9 mouse cellular contexts compared by ENCODE assay signal in genomic region chr7:3595146-3595545, GRCm38 (mm10). TPM values are rescaled to one million over a fixed set of nuclear protein-coding genes. Genes with fewer than 3 reads are reported as not detected.
DNase-seq lines count a peak whose midpoint lies in the region; ATAC-seq lines count a peak whose summit lies in the region.
"Had no signal": no experiment of that assay in that cellular context is flagged by ENCODE, and none has a peak within 500 bp of the region (broad histone marks: within the 10 kb centered on the region; RNA-seq: fewer than 3 reads in every experiment).

No protein-coding gene starts in this region.

- 19% methylated on average over 9 of the region's 9 CpGs for WGBS in neural tube, embryonic 13.5 days

- no peak overlapping the region for H3K9ac ChIP-seq in neural tube, embryonic 13.5 days

- DNase-seq in urinary bladder, postnatal 14 days (ENCODE audit: low spot score): peak; percentile 32
- no peak for DNase-seq in urinary bladder, adult 2 months (ENCODE audit: low spot score)
- peak; percentile 58 to 69 for DNase-seq in kidney, postnatal 36 days
- DNase-seq in gastrocnemius, postnatal 25 days: no peak
- DNase-seq in gastrocnemius, adult 8-10 months (ENCODE audit: low spot score in 2 of 2): no peak
- no peak for DNase-seq in layer of hippocampus, postnatal 36 days

- peak overlapping the region; percentile 18; the same call in 1 of the 2 replicates for H3K4me2 ChIP-seq in neural tube, embryonic 13.5 days

- no peak overlapping the region for H3K27ac ChIP-seq in neural tube, embryonic 13.5 days (replicated peaks)

- no peak overlapping the region for H3K4me3 ChIP-seq in neural tube, embryonic 13.5 days

- ATAC-seq in granulocyte monocyte progenitor cell, adult 5-6 weeks (replicated peaks; ENCODE audit: poor library complexity, severe bottlenecking): peak; percentile 67
- no peak for ATAC-seq in neural tube, embryonic 13.5 days (ENCODE audit: low read depth)

- H3K36me3 ChIP-seq in neural tube, embryonic 13.5 days: no peaks in the 10 kb centered on the region

- no peaks in the 10 kb centered on the region for H3K9me3 ChIP-seq in neural tube, embryonic 13.5 days

- no peaks in the 10 kb centered on the region for H3K27me3 ChIP-seq in neural tube, embryonic 13.5 days

- no peaks in the 10 kb centered on the region for H3K4me1 ChIP-seq in neural tube, embryonic 13.5 days (replicated peaks)

RNA-seq across cellular contexts. Expression of gene Oscar, which starts 20.8 kb away (rescaled TPM):
- polyA plus RNA-seq in urinary bladder, adult 2 months (2012; rRNA removed): 0.43 and 0.44 TPM in 2 replicates
- total RNA-seq in granulocyte monocyte progenitor cell, adult 5-6 weeks (2014; fragmentation: Nextera tagmentation): not detected in 2 replicates
- not detected in 2 replicates for total RNA-seq in granulocyte monocyte progenitor cell, adult 5-6 weeks (2017)
- polyA plus RNA-seq in neural tube, embryonic 13.5 days (2015; fragmentation: Nextera tagmentation; extraction: Ambion mirVana): 0.54 and 0.80 TPM in 2 replicates
- total RNA-seq in gastrocnemius, postnatal 25 days (2021): under 1 TPM; 0.15 to 0.56 TPM
- total RNA-seq in gastrocnemius, adult 8-10 months (2022): not detected
- total RNA-seq in layer of hippocampus, postnatal 36 days (2021): 1 to 10 TPM in 1 of 2 experiments, under 1 TPM in 1; 0.80 to 1.4 TPM
- total RNA-seq: heart, adult 18-20 months had no signal

RNA-seq across cellular contexts. Expression of gene Ndufa3, which starts 22.0 kb away (rescaled TPM):
- polyA plus RNA-seq in urinary bladder, adult 2 months (2012; rRNA removed): 262 and 303 TPM in 2 replicates
- 395 and 454 TPM in 2 replicates for total RNA-seq in granulocyte monocyte progenitor cell, adult 5-6 weeks (2014; fragmentation: Nextera tagmentation)
- 132 and 210 TPM in 2 replicates for total RNA-seq in granulocyte monocyte progenitor cell, adult 5-6 weeks (2017)
- 392 and 462 TPM in 2 replicates for polyA plus RNA-seq in neural tube, embryonic 13.5 days (2015; fragmentation: Nextera tagmentation; extraction: Ambion mirVana)
- total RNA-seq in gastrocnemius, postnatal 25 days (2021): 100 to 1,000 TPM; 951 to 953 TPM
- 1,000 to 10,000 TPM; 1,040 to 1,135 (median 1,076) TPM for total RNA-seq in gastrocnemius, adult 8-10 months (2022)
- total RNA-seq in layer of hippocampus, postnatal 36 days (2021): 100 to 1,000 TPM; 577 to 589 TPM

RNA-seq across cellular contexts. Expression of gene Tfpt, which starts 34.6 kb away (rescaled TPM):
- 23.2 and 25.4 TPM in 2 replicates for polyA plus RNA-seq in urinary bladder, adult 2 months (2012; rRNA removed)
- total RNA-seq in granulocyte monocyte progenitor cell, adult 5-6 weeks (2014; fragmentation: Nextera tagmentation): 32.8 and 33.8 TPM in 2 replicates
- 32.5 and 36.8 TPM in 2 replicates for total RNA-seq in granulocyte monocyte progenitor cell, adult 5-6 weeks (2017)
- polyA plus RNA-seq in neural tube, embryonic 13.5 days (2015; fragmentation: Nextera tagmentation; extraction: Ambion mirVana): 31.0 and 34.4 TPM in 2 replicates
- 10 to 100 TPM; 12.8 to 13.6 TPM for total RNA-seq in gastrocnemius, postnatal 25 days (2021)
- total RNA-seq in gastrocnemius, adult 8-10 months (2022): 10 to 100 TPM; 10.9 to 13.9 (median 13.3) TPM
- 10 to 100 TPM; 32.0 to 49.6 TPM for total RNA-seq in layer of hippocampus, postnatal 36 days (2021)

RNA-seq across cellular contexts. Expression of gene Prpf31, which starts 34.6 kb away (rescaled TPM):
- 43.2 and 43.7 TPM in 2 replicates for polyA plus RNA-seq in urinary bladder, adult 2 months (2012; rRNA removed)
- 47.8 and 91.0 TPM in 2 replicates for total RNA-seq in granulocyte monocyte progenitor cell, adult 5-6 weeks (2014; fragmentation: Nextera tagmentation)
- 123 and 132 TPM in 2 replicates for total RNA-seq in granulocyte monocyte progenitor cell, adult 5-6 weeks (2017)
- polyA plus RNA-seq in neural tube, embryonic 13.5 days (2015; fragmentation: Nextera tagmentation; extraction: Ambion mirVana): 98.6 and 100 TPM in 2 replicates
- 10 to 100 TPM; 21.3 to 21.8 TPM for total RNA-seq in gastrocnemius, postnatal 25 days (2021)
- 10 to 100 TPM; 17.5 to 24.7 (median 20.8) TPM for total RNA-seq in gastrocnemius, adult 8-10 months (2022)
- 10 to 100 TPM; 52.9 to 56.3 TPM for total RNA-seq in layer of hippocampus, postnatal 36 days (2021)

RNA-seq across cellular contexts. Expression of gene Cnot3, which starts 49.9 kb away (rescaled TPM):
- 23.5 and 42.6 TPM in 2 replicates for polyA plus RNA-seq in urinary bladder, adult 2 months (2012; rRNA removed)
- 138 and 156 TPM in 2 replicates for total RNA-seq in granulocyte monocyte progenitor cell, adult 5-6 weeks (2014; fragmentation: Nextera tagmentation)
- 19.0 and 22.7 TPM in 2 replicates for total RNA-seq in granulocyte monocyte progenitor cell, adult 5-6 weeks (2017)
- 44.1 and 45.8 TPM in 2 replicates for polyA plus RNA-seq in neural tube, embryonic 13.5 days (2015; fragmentation: Nextera tagmentation; extraction: Ambion mirVana)
- 10 to 100 TPM; 17.1 to 17.4 TPM for total RNA-seq in gastrocnemius, postnatal 25 days (2021)
- 10 to 100 TPM; 13.2 to 17.7 (median 14.8) TPM for total RNA-seq in gastrocnemius, adult 8-10 months (2022)
- 10 to 100 TPM; 62.1 to 74.5 TPM for total RNA-seq in layer of hippocampus, postnatal 36 days (2021)

Comparison
In these comparisons a context has a peak if more than half of its experiments do, and no peak if none do; other contexts are left out.
1. DNase-seq: peak in urinary bladder, postnatal 14 days (single experiment) and kidney, postnatal 36 days (2 of 2); none in urinary bladder, adult 2 months (single experiment), gastrocnemius, postnatal 25 days (single experiment), gastrocnemius, adult 8-10 months (0 of 2) and layer of hippocampus, postnatal 36 days (0 of 2).